Mouse (Mus musculus) naive thymus-derived CD4-positive, alpha-beta T cell, adult 2 months (primary cell): Measurements from ENCODE around the gene Trub2.
A peak's percentile ranks its signal among the peaks of the same experiment; 100 is the strongest.

Source experiments
- DNase-seq: peaks from one replicate; pipeline ENCODE4 v3.0.0-alpha.2; 2011; ENCODE audit warnings: low read depth

Trub2 gene

GRCm38 (mm10) chr2:29724664-29725365 is 63.5 kb downstream of the Trub2 start:
- peak; percentile 46 for DNase-seq

- no peak for DNase-seq
Observed at GRCm38 (mm10) chr2:29723132-29723531, 65.2 kb downstream of the Trub2 start.

GRCm38 (mm10) chr2:29718581-29718980 is 69.7 kb downstream of the Trub2 start:
- no peak for DNase-seq

- DNase-seq, result no peak
Observed at GRCm38 (mm10) chr2:29716691-29717090, 71.6 kb downstream of the Trub2 start.

- no peak for DNase-seq
Observed at GRCm38 (mm10) chr2:29716143-29716542, 72.2 kb downstream of the Trub2 start.

GRCm38 (mm10) chr2:29714127-29714526 is 74.2 kb downstream of the Trub2 start:
- DNase-seq, result no peak

- DNase-seq, result no peak
Observed at GRCm38 (mm10) chr2:29713501-29713900, 74.8 kb downstream of the Trub2 start.

GRCm38 (mm10) chr2:29711877-29712276 is 76.4 kb downstream of the Trub2 start:
- no peak for DNase-seq
